Mouse (Mus musculus) hindlimb bud, embryonic 11.5 days (tissue): ENCODE data around the gene Atp5j.
A peak's percentile ranks its signal among the peaks of the same experiment; 100 is the strongest.

Experiments used
- DNase-seq: peaks from one replicate; pipeline ENCODE4 v3.0.0-alpha.2; 2012; ENCODE audit warnings: low read depth, low spot score; ENCODE audit errors: extremely low spot score

Atp5j gene

DNA sequence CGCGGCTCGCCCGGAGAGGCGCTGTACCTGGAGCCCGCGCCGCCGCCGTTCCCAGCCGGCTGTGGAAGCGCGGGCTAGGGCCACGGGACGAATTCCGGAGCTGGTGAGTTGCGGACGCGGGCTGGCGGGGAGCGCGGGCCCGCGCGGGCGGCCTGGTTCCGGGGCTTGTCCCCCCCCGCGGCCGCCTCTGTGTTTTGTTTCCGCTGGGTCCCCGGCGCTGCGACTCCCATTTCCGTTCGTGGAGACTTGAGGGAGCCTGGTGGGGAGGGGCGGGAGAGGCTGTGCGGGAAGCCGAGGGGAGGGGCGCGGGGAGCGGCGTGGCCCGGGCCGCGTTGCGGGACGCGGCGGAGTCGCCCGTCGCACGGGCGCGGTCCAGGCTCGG, at the start of gene Atp5j:
Gene Atp5j (minus strand): TSS at position 185 of the 382 bp plus-strand sequence.
- no peak for DNase-seq

DNA sequence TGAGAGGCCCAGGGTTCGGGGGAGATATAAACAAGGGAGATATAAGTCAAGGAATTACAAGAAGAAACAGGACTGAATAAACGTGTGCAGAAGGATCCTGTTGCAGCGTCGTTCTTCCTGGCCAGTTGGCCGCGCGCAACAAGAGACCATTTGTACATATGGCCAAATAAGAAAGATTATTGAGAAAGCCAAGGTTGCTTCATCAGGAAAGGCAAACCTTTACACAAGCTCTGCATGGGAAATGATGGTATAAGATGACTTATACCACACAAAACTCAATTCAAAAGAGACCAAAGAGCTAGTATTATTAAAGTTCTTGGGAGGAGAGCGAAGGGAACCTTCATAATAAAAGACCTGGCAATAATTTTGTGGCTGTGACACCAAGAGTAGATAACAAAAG, 49.1 kb upstream of the Atp5j start:
- no peak for DNase-seq

DNA sequence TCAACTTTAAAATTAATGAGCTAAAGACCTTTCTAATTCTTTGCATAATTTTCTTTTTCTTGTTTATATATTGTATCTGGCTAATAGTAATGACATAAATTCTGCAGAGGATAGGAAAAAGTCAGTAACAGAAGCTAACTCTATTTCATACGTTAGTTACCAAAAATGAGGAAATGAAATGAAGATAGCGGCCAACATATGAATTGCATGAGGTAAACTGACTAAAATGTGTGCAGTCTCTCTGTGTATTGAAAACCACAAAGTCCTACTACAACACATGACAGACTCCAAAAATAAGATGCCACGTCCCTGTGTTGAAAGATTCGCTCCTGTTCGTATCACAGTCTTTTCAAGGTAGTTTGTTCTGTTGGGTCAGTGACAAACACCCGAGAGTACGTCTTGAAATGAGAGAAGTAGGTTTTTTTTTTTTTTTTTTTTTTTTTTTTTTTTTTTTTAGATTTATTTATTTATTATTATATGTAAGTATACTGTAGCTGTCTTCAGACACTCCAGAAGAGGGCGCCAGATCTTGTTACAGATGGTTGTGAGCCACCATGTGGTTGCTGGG, 46.4 kb upstream of the Atp5j start:
- DNase-seq = no peak

DNA sequence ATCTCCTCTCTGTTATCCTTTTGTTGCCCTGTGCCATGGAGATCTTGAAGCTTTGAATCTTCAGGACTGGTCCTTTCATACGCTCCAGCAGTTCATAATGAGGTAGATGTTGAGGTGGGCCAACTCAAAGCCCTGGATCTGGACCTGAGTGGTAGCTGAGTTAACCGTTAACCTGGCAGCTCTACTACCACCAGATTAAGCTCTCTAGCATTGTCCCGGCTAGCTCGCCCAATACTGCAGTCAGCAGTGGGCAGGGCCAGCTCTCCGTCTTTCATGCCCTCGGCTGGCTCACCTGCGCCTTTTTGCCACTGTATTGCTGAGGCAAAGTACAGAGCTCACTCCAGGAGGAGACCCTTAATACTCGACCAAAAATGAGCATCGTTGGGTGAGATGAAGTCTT, 45.7 kb upstream of the Atp5j start:
- no peak for DNase-seq

DNA sequence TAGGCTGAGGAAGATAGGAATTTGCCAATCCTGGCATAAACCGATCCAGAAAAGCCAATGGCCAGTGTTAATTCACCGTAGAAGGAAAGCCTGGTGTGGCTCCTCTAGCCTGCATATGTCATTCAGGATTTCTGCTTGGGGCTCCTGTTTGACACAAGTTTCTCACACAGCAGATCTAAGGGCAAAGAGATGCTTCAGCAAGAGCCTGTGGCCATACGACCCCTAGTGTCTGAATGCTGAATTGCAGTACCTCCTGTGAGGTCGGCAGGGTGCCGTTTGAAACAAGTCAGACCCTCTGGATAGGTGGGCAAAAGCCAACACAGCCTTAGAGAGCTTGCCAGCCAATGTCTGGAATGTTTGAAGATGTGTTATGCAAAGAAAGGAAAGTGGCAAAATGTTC, 43.7 kb upstream of the Atp5j start:
- peak; percentile 71 for DNase-seq

DNA sequence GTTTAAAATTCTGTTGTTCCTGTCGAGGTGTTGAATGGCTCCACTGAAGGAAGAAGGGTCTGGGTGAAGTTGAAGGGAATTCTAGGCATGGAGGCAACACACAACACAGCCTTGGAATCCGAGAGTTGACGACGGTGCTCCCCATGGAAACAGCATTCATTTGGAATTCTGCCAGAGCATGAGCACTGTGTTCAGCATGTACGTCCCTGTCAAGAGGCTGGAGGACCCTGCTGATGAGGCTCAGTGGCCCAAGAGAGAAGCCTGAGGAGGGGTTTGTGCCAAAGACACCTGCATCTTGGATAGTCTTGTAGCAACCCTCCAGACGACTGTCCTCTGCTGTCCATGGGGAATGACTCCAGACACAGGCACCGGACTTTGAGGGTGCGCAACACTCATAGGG, 40.7 kb upstream of the Atp5j start:
- no peak for DNase-seq

DNA sequence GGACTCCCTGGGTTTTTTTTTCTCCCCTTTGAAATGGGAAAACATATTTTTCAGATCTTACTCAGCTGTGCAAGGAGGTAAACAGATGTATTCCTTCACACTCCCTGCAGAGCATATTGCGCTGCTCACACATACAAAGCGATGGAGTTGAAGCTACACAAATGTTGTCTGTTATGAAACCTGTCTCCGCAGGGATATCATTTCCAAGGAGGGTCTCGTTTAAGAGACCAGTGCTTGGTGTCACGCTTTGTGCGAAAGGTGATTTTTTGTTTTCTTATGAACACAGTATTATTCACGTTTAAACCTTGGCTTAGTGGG, 40.3 kb upstream of the Atp5j start:
- no peak for DNase-seq

DNA sequence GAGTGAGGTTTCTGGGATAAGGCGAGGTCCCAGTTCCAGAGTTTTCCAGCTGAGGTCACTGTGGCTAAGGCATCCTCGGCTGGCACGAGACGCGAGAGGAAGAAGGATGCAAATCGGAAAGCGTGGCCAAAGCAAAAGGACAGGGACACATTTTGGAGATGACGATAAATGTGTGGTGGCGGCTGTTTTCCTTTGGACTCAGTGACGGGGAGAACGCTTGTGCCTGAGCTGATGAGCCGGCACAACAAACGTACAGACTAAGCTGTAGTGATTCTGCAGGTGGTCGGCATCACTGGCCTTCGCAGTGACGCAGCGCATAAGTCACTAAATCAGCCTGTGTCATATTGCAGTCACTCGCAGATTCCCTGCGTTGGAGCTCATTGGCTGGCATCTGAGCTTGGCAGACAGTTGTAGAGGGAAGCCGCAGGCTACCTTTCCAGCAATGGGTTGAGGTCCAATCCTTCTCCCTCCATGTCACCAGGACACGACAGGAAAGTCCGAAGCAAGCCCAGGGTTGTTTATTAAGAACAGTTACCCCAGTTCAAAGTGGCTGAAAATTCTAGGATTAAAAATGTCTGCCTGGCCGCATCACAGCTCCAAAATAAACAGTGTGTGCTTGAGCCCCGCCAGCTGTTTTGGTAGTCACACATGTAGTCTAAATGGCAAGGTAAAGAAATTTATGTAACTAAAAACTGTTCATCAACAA, 39.7 kb upstream of the Atp5j start:
- no peak for DNase-seq

DNA sequence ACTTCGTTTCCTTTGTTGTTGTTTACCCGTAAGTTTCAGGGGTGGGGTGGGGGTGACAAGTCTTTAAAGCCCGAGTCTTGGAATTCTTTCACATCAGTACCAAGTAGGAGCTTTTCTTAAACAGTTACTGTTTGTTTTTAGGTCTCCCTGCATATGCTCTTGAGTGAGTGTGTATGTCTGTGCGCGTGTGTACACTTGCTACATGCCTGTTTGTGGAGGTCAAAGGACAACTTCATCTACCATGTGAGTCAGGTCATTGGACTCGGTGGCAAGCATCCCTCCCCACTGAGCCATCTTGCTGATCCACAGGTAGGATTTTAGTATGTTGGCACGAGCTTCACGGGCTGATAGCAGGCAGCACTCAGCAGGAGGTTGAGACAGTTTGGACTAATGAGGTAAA, 38.4 kb upstream of the Atp5j start:
- DNase-seq = no peak

DNA sequence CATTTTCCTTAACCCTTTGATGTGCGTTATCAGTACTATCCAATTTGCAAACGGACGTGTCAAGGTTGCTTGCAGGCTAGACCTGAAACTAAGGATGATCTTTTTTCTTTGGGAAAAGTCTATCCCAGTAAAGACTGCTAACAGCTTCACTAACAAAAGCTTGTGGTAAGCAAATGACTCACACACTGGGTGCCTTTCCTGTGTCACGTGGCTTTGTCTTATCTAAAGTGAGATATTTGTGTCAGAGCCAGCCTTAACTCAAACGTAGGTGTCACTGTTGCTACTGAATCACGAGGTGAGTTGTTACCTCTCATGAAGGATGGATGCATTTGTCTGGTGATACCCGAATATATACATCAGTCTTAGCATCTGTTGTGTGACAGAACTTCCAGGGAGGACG, 29.2 kb upstream of the Atp5j start:
- no peak for DNase-seq

DNA sequence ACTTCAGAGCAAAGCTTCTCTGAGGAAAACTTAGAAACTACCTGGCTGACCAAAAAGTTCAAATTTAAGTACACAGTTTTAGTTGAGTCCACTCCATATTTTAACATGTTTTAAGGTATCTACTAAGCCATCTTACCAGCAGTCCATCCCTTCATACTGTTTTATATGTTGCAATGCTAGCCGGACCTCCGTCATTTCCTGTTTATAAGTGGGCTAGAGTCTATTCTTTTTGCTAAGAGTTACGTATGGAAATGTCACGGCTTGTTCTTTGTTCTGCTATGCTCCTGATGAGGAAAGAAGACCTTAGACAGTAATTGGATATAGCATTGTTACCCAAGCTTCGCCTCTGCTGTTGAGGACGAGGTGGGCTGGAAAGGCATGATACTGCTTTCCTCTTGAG, 18.1 kb upstream of the Atp5j start:
- no peak for DNase-seq

DNA sequence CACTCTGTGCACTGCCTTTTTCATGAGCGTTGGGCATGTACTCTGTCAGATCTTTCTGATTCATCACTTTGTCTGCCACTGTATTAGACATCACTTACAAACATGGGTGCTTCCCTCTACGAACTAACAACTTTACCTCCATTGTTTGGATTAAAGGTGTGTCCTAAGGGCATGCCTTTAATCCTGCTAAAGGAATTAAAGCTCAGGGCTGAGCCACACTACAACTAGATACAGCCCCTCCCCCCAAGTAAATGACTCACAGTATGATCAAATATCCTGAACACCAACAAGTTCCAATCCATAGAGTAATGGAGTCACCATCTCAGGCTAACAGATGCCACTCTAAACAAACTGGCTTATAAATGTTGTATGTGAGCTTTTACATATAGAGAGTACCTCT, 3.2 kb upstream of the Atp5j start:
- no peak for DNase-seq

DNA sequence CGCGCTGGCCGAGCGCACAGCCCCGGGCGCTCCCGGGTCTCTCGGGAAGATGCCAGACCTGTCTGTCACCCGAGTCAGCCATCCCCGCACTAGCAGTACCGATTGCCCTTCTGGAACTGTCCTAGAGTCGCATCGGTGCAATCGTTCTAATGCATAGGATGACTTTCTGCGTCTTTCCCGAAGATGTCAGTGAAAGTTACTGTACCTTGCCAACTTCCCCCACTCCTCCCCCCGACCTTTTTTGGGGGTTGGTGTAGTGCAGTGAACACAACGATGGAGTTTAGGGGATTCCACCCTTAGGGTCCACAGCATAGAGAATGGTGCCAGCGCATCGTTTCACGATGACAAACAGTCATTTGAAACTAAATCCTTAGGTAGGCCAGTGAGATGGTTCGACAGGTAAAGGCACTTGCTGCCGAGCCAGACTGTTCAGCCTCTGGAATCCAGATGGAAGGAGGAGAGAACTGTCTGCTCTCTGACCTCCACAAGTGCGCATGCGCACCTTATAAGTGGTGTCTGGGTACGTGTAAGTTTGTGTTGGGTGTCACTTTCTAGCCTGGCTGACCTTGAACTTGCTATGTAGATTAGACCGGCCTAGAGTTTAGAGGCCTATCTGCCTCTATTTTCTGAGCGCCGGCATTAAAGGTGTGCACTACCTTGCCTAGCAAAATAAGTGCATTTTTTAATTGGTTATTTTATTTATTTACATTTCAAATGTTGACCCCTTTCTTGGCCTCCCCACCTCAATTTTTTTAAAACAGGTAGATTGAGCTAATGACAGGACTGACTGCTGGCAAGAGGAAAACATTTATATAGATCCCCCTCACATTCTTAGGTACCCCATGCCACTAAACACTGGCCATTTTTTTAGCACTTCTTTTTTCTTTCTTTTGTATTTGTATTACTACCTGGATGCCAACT, 658 bp upstream of the Atp5j start:
- no peak for DNase-seq

DNA sequence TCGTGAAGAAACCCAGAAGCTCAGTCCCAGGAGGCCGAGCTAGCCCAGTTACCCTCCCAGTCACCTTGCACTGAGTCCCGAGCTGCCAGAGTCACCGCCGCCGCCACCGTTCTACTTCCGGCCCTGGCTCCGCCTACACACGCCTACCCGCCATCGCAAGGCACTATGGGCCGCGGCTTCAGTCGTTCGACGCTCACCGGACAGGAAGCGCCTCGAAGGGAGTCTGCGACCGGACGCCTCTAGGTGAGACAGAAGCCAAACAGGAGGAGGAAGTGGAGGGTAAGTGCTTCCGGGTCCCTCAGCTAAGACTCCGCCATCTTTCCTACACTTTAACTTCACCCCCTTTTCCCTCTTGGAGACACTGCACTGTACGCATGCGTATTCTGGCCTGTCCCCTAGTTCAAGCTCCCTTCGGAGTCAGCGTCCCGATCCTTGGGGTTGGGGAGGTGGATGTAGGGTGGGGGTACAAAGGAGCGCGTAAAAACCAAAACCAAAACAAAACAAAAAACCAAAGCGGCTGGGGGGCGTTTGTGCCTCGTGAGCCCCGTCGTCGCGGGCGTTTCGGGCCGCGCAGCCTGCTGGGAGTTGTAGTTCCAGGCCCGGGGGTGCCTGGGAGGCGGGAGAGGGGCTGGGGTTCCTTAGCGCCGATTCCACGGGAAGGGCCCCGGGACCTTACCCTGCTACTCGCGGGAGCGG, 532 bp downstream of the Atp5j start, which contains the start of gene Gabpa:
Gene Gabpa (plus strand): TSS at position 181 of the 696 bp plus-strand sequence.
- DNase-seq = peak; percentile 86

DNA sequence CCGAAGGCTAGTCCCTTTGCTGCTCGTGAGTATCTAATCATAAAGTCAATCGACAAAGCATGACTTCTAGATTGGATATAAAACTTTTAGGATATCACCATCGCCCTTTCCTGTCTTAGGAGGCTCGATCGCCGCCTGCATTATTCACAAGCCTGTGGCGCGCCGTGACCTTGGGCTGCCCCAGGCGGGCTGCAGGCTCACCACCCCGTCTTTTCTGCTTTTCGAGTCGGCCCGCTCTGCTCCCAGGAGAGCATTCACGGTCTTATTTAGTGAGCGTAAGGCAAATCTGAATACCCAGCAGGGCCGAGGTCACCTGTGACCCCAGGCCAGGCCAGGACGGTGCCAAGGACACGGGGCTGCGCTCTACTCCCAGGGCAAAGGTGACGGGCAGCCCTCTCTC, 1.1 kb downstream of the Atp5j start:
- DNase-seq = no peak

DNA sequence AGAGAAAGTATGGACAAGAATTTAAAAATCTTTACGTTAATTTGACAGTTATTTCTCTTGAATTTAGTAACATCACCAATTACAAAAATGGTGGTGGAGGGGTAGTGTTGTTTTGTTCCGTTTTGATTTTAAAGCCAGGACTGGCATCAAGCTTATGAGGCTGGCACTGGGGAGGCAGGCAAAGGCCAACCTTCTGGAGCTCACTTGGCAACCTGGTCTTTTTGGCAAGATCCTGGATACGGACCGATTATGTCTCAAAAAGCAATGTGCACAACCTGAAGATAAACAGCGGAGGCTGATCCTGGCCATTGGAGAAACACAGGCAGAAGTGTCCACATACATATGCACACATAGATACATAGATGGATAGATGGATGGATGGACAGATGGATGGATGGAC, 2.7 kb downstream of the Atp5j start:
- DNase-seq = no peak

DNA sequence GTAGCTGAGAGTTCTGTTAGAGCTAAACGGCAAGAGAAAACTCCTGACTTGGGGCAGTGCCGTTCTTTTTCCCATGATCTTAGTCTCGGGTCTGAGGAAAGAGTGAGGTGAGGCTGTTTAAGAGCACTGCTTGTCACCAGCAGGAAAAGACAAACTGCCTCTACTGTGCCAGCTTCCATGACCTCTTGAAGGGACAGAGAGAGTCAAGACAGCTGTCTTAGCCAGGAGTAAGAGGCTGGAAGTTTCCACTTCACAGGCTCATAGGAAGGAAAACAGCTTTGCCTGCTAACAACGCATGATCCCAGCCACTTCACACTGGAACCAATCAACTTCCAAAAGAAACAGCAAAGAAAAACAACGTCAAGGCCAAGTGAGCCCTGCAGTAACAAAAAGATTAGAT, 3.7 kb downstream of the Atp5j start:
- DNase-seq = no peak

DNA sequence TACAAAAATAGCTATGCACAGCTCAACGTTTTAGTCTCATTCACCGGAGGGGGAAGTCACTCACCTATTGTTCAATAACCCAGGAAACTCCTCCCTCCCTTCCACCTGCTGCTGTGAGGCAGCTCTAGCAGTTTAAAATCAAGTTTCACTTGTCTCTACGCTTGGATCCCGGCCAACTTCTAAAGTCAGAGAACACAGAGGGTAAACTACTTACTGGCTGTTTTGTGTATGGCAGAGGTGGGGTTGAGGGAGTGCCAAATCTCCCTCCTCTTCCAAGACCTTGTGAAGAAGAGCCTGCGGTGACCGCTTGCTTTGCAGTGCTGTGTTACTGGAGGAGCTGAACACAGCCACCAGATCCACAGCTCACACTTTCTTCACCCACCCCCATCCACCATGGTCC, 10.4 kb downstream of the Atp5j start:
- no peak for DNase-seq

DNA sequence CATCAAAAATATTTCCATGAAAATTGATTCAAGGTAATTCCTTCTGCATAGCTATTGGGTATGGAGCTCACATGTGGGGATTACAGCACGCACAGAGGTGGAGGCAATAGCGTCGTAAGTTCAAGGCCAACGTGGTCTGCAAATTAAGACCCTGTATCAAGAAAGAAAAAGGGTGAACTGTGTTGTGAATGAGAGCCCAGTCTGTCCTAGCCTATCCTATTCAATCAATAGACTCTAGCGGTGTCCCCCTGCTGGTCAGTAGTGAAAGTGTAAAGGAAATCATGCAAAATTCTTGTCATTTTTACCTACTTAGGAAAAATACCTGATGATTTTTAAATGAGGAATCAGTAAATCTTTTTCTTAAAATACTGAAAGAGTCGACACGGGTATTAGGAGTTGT, 18.0 kb downstream of the Atp5j start:
- no peak for DNase-seq

DNA sequence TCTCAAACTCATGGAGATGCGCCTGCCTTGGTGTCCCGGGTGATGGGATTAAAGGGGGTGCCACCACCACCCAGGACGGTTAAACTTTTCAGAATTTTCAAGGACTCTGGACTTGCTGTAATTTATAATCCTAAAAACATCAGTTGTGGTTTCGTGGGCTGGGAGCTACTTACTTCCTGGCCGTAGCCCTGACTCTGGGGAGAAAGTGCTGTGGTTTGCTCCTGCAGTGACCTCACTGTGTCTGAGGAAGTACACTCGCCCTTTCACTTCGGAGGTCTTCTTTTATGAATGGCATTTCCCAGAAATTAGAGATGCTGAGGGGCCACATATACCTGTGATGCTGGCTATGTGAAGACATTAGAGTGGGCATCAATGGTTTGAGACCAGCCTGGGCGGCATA, 20.9 kb downstream of the Atp5j start:
- DNase-seq = no peak

DNA sequence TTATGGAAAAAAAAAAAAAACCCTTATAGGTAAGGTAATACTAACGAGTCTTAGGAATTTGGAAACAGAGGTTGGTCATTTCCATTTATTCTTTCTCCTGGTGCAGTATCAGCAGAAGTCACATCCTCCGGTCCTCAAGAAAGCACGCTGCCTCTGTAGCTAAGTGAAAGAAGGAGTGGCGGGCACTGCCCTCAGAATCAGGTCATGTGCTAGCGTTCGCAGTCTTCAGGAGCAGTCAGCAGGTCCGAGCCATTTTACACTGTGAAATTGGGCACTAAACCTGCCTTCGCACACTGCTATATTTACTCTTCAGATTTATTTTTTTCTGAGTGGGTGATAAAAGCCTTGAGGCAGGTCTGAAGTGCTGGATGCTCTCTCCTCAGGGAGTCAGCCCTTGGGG, 21.6 kb downstream of the Atp5j start:
- DNase-seq = no peak

DNA sequence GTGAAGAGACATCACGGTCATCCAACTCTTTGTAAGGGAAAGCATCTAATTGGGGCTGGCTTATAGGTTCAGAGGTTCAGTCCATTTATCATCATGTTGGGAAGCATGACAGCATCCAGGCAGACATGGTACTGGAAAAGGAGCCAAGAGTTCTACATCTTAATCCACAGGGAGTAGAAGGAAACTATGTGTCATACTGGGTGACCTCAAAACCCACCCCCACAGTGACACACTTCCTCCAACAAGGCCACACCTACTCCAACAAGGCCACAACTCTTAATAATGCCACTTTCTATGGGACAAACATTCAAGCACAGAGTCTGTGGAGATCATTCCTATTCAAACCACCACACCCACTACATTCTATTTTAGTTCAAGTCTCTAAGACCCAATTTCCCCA, 25.2 kb downstream of the Atp5j start:
- no peak for DNase-seq
